Mouse (Mus musculus) bone marrow, adult 2 months (tissue): ENCODE data around the gene Pfkfb2.

ENCODE experiments used
- CTCF ChIP-seq: fragments of 200-500 bp; IDR thresholded peaks from 2 replicates; pipeline ENCODE4 v1.5.1; 2011; ENCODE audit warnings: low read length, control low read depth; ENCODE audit not compliant: control insufficient read depth, insufficient read depth
- POLR2A ChIP-seq: fragments of 200-500 bp; IDR thresholded peaks from 2 replicates; pipeline ENCODE4 v1.6.1; 2011; ENCODE audit warnings: low read depth, mild to moderate bottlenecking, control low read depth, low read length, borderline replicate concordance; ENCODE audit not compliant: control insufficient read depth

- TF ChIP-seq CTCF (no peak), POLR2A (no peak)
Measured at GRCm38 (mm10) chr1:130728070-130728469, 983 bp downstream of the Pfkfb2 start.
